Mouse (Mus musculus) hindbrain, postnatal 0 days (tissue): Measurements from ENCODE around the gene Il23r. TPM values are rescaled to one million over a fixed set of nuclear protein-coding genes. Genes with fewer than 3 reads are reported as not detected.

Experiments used
- ATAC-seq: fragments of 200-750 bp; cut with Nextera tagmentation; 2 replicates; pipeline ENCODE4 v1.8.0; 2017; ENCODE audit warnings: mild to moderate bottlenecking, moderate TSS enrichment, moderate library complexity
- DNase-seq: peaks from one replicate; pipeline ENCODE4 v3.0.0-alpha.2; 2015; ENCODE audit warnings: low spot score
- H3K27ac ChIP-seq: fragments of 300-500 bp; sonication (generic); 2 replicates; pipeline ENCODE4 v1.5.1; 2014; ENCODE audit warnings: mild to moderate bottlenecking
- H3K27me3 ChIP-seq: fragments of 300-500 bp; sonication (generic); 2 replicates; pipeline ENCODE4 v1.6.1; 2014; ENCODE audit warnings: low read length, mixed read lengths; ENCODE audit not compliant: insufficient read depth
- H3K36me3 ChIP-seq: fragments of 300-500 bp; sonication (generic); 2 replicates; pipeline ENCODE4 v1.6.1; 2014; ENCODE audit warnings: low read length, mixed read lengths; ENCODE audit not compliant: insufficient read depth
- H3K4me1 ChIP-seq: fragments of 300-500 bp; sonication (generic); 2 replicates; pipeline ENCODE4 v1.6.1; 2014; ENCODE audit warnings: antibody characterized with exemption, low read length, mixed read lengths; ENCODE audit not compliant: insufficient read depth
- H3K4me2 ChIP-seq: fragments of 300-500 bp; sonication (generic); 2 replicates; pipeline ENCODE4 v1.6.1; 2014; ENCODE audit warnings: low read depth, mild to moderate bottlenecking, low read length, moderate library complexity, mixed read lengths
- H3K4me3 ChIP-seq: fragments of 300-500 bp; sonication (generic); 2 replicates; pipeline ENCODE4 v1.5.1; 2014; ENCODE audit warnings: low read length
- H3K9ac ChIP-seq: fragments of 300-500 bp; sonication (generic); replicated peaks from 2 replicates; pipeline ENCODE4 v1.6.1; 2014; ENCODE audit warnings: mild to moderate bottlenecking, low read length, moderate library complexity, mixed read lengths
- H3K9me3 ChIP-seq: fragments of 300-500 bp; sonication (generic); 2 replicates; pipeline ENCODE4 v1.6.1; 2016; ENCODE audit warnings: low read length, mixed read lengths
- CTCF ChIP-seq: IDR thresholded peaks from 2 replicates; pipeline ENCODE4 v1.5.1; 2016; ENCODE audit warnings: antibody characterized with exemption, control low read depth, low read depth
- WGBS: fragments of 180-500 bp; shearing (Covaris S2); extraction: QIAGEN DNeasy Blood & Tissue Kit; methylation state at CpG from one replicate; pipeline ENCODE4 v1.1.7; 2014; 5-methylcytosine and 5-hydroxymethylcytosine counted together
- polyA plus RNA-seq: library from polyadenylated mRNA; unstranded; fragments of >200 nt; fragmentation: Nextera tagmentation; extraction: Ambion mirVana; gene quantifications from 2 replicates; pipeline ENCODE4 v1.2.1, GENCODE M21; 2015
- total RNA-seq: library from RNA; depleted of rRNA; stranded (reverse); fragments of >200 nt; gene quantifications from 2 replicates; pipeline ENCODE4 v1.2.3, GENCODE M21; 2014; rRNA removed

Il23r gene
- total RNA-seq (0.07 and 0.16 TPM in 2 replicates), polyA plus RNA-seq (0.08 and 0.11 TPM in 2 replicates)

DNA sequence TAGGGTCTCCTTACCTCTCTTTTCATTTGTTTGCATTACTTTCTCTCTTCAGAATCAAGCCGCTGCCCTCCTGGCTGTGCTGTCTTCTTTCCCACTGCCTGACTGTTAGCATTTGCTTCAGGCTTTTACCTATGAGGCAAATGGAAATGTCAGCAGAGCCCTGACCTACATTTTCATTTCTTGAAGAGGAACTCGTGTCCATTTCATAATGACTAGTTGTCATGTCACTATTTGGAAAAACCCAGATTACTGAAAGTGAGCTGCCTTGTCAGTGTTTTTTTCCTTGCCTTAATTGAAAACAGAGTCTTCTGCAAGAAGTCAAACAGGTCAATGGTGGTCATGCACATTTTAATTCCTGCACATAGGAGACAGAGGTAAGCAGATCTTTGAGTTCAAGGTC, at the start of gene Il23r:
TSS of gene Il23r (minus strand) at position 101 of the 400 bp plus-strand sequence.
- 76% methylated on average over 2 of the region's 2 CpGs for WGBS
- ATAC-seq = no peak
- Histone ChIP-seq H3K27ac (no peak within 1 kb of the TSS), H3K9ac (no peak within 1 kb of the TSS), H3K36me3 (no peaks in the 10 kb centered on the region), H3K9me3 (no peaks in the 10 kb centered on the region), H3K27me3 (no peaks in the 10 kb centered on the region), H3K4me3 (no peak within 1 kb of the TSS), H3K4me1 (no peaks in the 10 kb centered on the region), H3K4me2 (no peak within 1 kb of the TSS)
- DNase-seq = no peak
- TF ChIP-seq CTCF = no peak

DNA sequence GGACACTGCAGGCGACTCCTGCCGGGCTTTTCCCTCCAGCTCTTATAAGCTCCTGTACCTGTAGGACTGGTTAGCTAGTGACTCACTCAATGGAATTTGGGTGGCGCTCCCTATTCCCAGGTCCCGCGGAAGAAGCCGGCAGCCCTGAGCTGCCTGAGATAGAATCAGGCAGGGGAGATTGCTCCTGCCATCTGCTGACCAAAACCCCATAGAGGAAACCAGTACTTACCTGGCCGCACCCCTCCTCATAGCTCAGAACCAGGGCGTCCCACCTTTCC, 44.1 kb upstream of the Il23r start, which contains the start of gene Tacstd2:
TSS of gene Tacstd2 (minus strand) at position 20 of the 278 bp plus-strand sequence.
- WGBS = 4% methylated on average over 8 of the region's 8 CpGs
- Histone ChIP-seq H3K4me3 (peak within 1 kb of the TSS; percentile 48), H3K27me3 (peaks cover 48% of the 10 kb centered on the region), H3K9me3 (no peaks in the 10 kb centered on the region), H3K9ac (peak within 1 kb of the TSS; percentile 38), H3K4me1 (no peaks in the 10 kb centered on the region), H3K27ac (no peak within 1 kb of the TSS), H3K4me2 (peak within 1 kb of the TSS; percentile 72), H3K36me3 (no peaks in the 10 kb centered on the region)
- no peak for TF ChIP-seq CTCF
- ATAC-seq (no peak; the same call in 1 of the 2 replicates), DNase-seq (no peak)

DNA sequence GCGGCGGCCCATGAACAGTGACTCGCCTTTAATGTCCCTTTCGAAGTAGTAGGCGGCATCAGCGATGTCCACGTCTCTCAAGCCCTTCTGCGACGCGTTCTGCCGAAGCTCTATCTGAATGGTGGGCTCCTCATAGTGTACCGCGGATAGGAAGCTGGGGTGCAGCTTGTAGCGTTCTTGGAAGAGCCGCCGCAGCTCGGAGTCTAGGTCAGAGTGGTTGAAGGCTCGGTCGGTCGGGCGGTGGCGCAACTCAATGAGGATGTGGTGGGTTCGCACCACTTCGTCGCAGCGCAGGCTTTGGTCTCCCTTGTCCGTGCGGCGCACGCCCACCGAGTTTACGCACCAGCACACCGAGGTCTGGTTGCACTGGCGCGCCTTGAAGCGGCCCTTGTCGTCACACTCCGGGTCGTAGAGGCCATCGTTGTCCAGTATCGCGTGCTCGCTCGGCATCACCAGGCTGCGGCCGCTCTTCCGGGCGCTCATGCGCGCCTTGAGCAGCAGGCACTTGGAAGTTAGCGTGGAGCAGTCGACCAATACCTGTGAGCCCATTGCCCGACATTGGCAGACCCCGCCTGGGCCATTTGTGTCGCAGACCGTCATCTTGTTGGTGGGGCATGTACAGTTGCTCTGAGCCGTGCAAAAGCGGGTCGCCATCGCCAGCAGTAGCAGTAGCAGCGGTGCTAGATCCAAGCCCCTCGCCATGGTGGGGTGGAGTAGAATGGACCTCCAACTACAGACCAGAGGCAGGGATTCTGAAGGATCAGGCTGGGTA, 43.5 kb upstream of the Il23r start:
- WGBS = under 1% methylated on average over 62 of the region's 62 CpGs
- Histone ChIP-seq H3K27me3 (peaks cover 51% of the 10 kb centered on the region), H3K4me2 (peak overlapping the region; percentile 72), H3K9me3 (no peaks in the 10 kb centered on the region), H3K27ac (no peak overlapping the region), H3K4me1 (no peaks in the 10 kb centered on the region), H3K36me3 (no peaks in the 10 kb centered on the region), H3K4me3 (peak overlapping the region; percentile 48), H3K9ac (peak overlapping the region; percentile 38)
- no peak for TF ChIP-seq CTCF
- DNase-seq (peak; percentile 59), ATAC-seq (peak; percentile 83)

- no peak for TF ChIP-seq CTCF
- H3K4me3 ChIP-seq = peak overlapping the region; percentile 48
- H3K9ac ChIP-seq = peak overlapping the region; percentile 38
- DNase-seq = no peak
- 5% methylated on average over 31 of the region's 31 CpGs for WGBS
- peaks cover 51% of the 10 kb centered on the region for H3K27me3 ChIP-seq
- no peaks in the 10 kb centered on the region for H3K9me3 ChIP-seq
- peak overlapping the region; percentile 72 for H3K4me2 ChIP-seq
- H3K27ac ChIP-seq = no peak overlapping the region
- H3K4me1 ChIP-seq = no peaks in the 10 kb centered on the region
- H3K36me3 ChIP-seq = no peaks in the 10 kb centered on the region
- peak; percentile 51 for ATAC-seq
Measured at GRCm38 (mm10) chr6:67534191-67535004, 42.7 kb upstream of the Il23r start.

- no peak for TF ChIP-seq CTCF
- no peaks in the 10 kb centered on the region for H3K36me3 ChIP-seq
- peak; percentile 33 for DNase-seq
- H3K4me2 ChIP-seq = peak overlapping the region; percentile 72
- 13% methylated on average over 28 of the region's 29 CpGs for WGBS
- peaks cover 51% of the 10 kb centered on the region for H3K27me3 ChIP-seq
- H3K27ac ChIP-seq = no peak overlapping the region
- peak; percentile 37; the same call in 1 of the 2 replicates for ATAC-seq
- peak overlapping the region; percentile 25 for H3K4me3 ChIP-seq
- H3K9ac ChIP-seq = no peak overlapping the region
- no peaks in the 10 kb centered on the region for H3K4me1 ChIP-seq
- H3K9me3 ChIP-seq = no peaks in the 10 kb centered on the region
Measured at GRCm38 (mm10) chr6:67532665-67533440, 41.2 kb upstream of the Il23r start.

- ATAC-seq = no peak
- no peak for TF ChIP-seq CTCF
- Histone ChIP-seq H3K4me1 (no peaks in the 10 kb centered on the region), H3K4me3 (no peak overlapping the region), H3K9me3 (no peaks in the 10 kb centered on the region), H3K9ac (no peak overlapping the region), H3K36me3 (no peaks in the 10 kb centered on the region), H3K27me3 (peaks cover 51% of the 10 kb centered on the region), H3K4me2 (no peak overlapping the region), H3K27ac (no peak overlapping the region)
- WGBS = 70% methylated on average over 7 of the region's 7 CpGs
- no peak for DNase-seq
Measured at GRCm38 (mm10) chr6:67531822-67532162, 40.1 kb upstream of the Il23r start.
